Mouse (Mus musculus) activated CD4-positive, CD25-positive, alpha-beta regulatory T cell, adult 4 months (primary cell): Measurements from ENCODE around the gene Slc5a3. TPM values are rescaled to one million over a fixed set of nuclear protein-coding genes. Genes with fewer than 3 reads are reported as not detected.
"Not testable (repeated sequence)": the region's sequence is repeated elsewhere in the genome, so short reads cannot be mapped to it uniquely, and the experiment has no call there.

Experiments used
- ATAC-seq: one replicate; pipeline ENCODE4 v1.8.0; 2017
- polyA plus RNA-seq, 2 experiments: library from polyadenylated mRNA; unstranded; fragments of 100-300 nt; shearing (Covaris generic); gene quantifications; one replicate each; pipeline ENCODE4 v1.2.1; 2017

Gene Slc5a3
- polyA plus RNA-seq, 2 experiments from 2014 or later, result 4.4 to 6.9 TPM

DNA sequence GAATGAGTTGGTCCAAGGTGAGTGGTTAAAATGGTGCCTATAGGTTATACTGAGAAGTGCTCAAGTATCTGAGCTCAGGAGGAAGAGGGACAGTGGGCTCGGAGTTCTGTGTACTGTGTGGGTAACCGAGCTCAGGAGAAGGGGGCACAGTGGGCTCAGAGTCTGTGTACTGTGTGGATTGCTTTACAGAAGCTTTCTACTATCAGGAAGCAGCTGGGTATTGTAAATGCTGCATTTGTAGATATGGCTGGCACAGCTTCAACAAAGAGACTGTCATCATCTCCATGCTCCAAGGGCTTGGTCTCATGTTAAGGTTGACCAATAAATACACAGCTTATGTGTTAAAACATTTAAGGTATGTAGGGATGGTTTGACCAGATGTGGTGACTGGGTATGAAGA, 6.7 kb downstream of the Slc5a3 start:
- no peak for ATAC-seq

GRCm38 (mm10) chr16:92070338-92070737, 12.2 kb downstream of the Slc5a3 start:
- no peak for ATAC-seq

GRCm38 (mm10) chr16:92076797-92077196, 18.7 kb downstream of the Slc5a3 start:
- no peak for ATAC-seq

GRCm38 (mm10) chr16:92083771-92084453, 25.8 kb downstream of the Slc5a3 start:
- no peak for ATAC-seq

- no peak for ATAC-seq
Measured at GRCm38 (mm10) chr16:92089225-92089624, 31.1 kb downstream of the Slc5a3 start.

- ATAC-seq, result no peak
Measured at GRCm38 (mm10) chr16:92091876-92092275, 33.8 kb downstream of the Slc5a3 start.

- no peak for ATAC-seq
Measured at GRCm38 (mm10) chr16:92098351-92099051, 40.4 kb downstream of the Slc5a3 start.

DNA sequence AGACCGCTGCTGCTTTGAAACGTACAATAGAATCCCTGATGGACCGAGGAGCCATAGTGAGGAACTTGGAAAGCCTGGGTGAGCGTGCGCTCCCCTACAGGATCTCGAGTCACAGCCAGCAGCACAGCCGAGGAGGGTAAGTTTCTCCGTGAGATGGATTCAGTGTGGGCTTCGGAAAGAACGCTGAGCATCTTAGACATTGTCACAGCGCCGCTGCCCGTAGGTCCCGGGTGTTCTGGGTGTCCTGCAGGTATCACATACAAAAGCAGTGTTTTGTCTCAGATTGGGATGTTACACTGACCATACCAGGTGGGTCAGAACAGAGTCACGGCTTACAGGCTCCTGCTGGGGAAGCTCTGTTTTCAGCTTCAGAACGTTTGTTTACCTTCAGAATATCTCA, 41.5 kb downstream of the Slc5a3 start:
- ATAC-seq, result no peak

DNA sequence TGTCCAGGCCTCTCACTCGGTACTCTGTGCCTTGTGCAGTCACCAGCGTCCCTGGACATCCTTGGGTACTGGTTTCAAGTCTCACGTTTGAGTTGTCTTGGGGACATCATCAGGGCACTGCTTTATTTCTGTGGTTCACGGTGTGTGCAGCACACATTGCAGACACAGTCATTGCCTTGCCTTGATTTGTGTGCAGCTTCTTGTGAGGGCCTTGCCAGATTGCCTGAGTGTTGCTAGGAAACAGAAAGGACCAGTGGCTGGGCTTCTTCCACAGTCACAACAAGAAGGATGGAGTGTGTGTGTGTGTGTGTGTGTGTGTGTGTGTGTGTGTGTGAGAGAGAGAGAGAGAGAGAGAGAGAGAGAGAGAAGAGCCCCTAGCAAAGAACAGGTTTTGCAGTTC, 42.0 kb downstream of the Slc5a3 start:
- ATAC-seq, result no peak

DNA sequence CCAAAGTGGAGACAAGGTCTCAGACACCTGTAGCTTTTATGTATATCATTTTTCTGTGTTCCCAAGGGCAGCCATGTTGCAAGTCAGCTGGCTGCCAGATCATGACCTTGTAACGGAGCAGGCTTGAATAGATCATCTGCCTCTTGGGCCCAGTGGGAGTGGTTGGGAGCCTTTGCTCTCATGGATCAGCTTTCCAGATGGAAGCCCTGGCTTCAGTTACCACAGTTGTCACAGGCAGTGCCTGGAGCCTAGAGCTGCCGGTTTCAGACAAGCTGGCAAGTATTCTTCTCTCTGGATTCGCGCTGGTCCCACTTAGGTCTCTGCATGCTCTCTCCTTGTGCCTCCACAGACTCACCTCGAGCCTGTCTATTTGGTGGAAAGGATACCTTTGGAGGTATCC, 44.0 kb downstream of the Slc5a3 start:
- no peak for ATAC-seq

GRCm38 (mm10) chr16:92102931-92103330, 44.8 kb downstream of the Slc5a3 start:
- not testable (repeated sequence) for ATAC-seq

DNA sequence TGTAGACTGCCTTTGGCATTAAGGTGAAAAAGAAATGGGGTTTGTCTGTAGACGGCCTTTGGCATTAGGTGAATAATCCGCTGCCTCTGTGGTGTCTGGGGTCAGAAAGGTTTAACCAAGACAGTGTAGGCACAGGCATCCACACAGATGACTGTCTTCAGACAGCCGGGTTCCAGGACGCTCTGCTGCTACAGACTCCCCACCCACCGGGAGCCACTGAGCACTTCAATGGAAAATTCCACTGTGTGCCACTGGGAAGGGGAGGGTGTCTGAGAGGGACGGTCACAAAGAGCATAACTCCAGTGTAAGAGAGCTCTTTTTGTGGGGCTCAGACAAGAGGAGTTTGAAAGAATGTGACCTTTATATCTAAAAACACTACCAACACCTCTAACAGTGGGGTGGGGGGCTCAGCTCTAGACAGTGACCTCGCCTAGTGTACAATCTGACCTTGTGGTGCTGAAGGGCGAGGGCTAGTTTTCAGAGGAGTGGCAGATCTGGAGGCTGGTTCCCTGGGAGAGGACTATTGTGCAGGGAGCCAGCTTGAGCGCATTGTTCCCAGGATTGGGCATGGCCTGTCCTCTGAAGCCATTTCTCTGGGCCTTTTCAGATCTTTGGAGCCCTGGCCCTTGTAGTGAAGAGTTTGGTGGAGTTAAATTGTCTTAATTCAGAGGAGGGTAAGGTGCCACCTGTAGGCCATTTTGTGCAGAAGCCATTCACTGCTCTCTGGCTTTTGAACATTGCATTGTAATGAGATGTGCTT, 45.6 kb downstream of the Slc5a3 start:
- ATAC-seq, result no peak

DNA sequence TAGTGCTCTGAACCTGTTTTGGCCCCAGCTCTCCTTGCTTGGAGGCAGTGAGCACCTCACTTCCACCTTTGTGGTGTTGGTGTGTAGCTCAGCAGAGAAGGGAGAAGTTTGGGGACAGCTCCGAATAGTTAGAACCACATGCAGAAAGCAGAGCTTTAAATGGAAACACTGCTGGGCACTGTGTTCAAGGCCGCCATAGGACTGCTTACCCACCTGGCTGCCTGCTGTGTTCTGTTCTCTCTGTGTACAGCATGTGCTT, 46.1 kb downstream of the Slc5a3 start:
- ATAC-seq, result no peak

- ATAC-seq, result no peak
Measured at GRCm38 (mm10) chr16:92104951-92105350, 46.8 kb downstream of the Slc5a3 start.

DNA sequence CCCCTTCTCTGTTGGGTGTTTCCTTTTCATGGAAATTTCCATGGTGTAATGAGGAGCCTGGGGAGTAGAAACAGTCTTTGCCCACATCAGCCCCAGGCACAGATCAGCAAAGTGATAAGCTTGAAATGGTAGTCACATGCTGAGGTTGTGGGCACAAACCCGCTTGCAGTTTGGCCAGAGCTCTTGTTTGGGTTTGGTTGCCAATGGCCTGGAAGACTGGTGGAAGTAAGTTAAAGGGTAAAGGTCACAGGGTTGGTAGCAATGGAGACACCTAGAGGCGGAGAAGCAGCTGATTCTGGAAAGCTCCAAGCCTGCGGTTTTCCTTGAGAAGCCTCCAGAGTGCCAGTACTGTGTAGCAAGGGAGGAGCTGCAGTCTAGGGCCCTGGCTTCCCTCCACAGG, 47.5 kb downstream of the Slc5a3 start:
- no peak for ATAC-seq

GRCm38 (mm10) chr16:92107346-92107745, 49.2 kb downstream of the Slc5a3 start:
- ATAC-seq, result no peak

DNA sequence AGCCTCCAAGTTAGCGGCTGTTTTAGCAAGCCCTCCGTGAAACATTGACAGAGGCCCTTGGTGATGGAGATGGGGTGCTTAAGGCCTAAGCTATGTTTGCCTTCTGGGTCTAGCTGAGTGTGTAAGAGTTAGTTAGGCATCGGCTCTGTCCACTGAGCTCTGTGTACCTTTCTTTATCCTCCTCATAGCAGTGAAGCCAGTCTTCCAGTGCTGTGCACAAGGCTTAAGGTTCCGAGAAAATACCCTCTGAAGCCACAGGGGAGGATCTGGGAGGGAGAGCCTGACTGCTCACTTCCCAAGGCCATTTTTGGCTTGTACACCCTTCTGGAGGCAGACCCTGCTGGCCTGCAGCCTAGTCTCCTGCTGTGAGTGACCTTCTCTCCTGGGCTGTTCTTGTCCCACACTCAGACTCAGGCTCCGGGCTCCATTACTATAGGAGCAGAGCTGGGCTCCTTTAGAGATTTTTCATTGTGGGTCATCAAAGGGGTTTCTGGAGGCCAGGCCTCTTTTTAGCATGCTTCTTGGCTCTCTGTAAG, 56.7 kb downstream of the Slc5a3 start:
- no peak for ATAC-seq

DNA sequence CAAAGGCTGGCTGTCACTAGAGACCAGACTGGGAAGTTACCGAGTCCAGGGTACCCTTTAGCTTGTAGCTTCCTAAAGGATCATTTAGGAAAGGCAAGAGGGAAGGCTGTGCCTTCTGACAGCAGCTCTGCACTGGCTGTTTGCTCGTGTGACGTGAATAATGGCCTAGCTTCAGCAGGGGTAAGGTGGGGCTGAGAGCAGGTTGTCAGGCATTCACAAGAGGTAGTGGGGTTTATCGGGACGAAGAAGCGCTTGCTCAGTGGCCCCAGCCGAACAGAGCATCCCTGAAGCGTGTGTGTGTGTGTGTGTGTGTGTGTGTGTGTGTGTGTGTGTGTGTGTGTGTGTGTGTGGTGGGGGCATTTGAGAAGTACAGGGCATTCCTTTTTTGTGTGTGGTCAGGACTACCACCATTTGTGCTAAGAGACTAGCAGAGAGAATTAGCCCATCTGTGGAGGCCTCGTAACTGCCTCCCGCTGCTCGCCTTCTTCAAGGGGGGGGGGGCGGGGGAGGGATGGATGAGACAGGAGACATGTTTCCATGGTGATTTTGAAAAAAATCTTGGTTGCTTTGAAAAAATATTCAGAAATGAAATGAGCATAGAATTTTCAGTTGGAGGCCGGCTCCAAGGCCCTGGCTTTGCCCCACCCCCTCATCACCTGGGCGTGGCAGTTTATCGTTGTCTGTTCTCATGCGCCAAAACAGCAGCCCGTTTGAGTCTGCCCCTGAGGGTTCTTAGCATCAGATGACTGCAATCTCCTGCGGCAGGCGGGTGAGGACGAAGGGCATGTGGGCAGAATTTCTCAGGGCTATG, 57.7 kb downstream of the Slc5a3 start:
- no peak for ATAC-seq

DNA sequence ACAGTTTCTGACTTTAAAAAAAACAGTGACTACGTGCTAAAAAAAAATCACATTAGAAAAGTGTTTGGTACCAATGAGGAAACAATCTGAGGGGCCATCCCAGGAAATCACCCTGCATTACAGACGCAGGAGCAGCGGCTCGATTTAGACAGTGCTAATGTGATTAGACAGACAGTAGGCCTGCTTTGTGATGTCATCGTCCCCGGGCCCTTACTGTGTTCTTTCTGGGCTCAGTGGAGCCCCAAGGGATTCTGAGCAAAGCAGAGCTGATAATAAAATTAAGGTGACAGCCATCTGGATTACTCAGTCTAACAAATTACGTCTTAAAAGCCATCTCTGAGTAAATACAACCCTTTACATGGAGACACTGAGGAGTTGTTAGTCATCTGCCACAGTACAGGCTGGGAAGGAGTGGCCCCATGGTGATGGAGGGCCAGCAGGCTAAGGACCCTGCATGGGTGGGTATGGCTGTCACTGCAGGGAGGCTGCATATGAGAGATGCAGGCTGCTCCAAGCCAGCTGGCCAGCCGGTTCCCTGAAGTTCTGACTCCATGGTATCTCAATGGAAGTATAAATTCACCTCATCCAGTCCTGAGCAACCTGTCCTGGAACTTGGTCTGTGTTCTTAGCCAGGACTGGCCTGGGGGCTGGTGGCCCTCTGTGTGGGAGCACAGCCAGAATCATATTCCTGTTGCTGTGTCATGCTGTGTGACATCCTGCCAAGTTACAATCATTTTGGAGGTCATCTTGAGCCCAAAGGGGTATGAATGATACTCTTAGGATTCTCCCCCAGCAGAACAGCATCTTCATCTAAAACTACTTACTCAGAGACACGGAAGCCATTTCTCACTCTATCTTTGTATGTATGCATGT, 59.5 kb downstream of the Slc5a3 start:
- no peak for ATAC-seq

- no peak for ATAC-seq
Measured at GRCm38 (mm10) chr16:92119013-92119515, 60.9 kb downstream of the Slc5a3 start.

DNA sequence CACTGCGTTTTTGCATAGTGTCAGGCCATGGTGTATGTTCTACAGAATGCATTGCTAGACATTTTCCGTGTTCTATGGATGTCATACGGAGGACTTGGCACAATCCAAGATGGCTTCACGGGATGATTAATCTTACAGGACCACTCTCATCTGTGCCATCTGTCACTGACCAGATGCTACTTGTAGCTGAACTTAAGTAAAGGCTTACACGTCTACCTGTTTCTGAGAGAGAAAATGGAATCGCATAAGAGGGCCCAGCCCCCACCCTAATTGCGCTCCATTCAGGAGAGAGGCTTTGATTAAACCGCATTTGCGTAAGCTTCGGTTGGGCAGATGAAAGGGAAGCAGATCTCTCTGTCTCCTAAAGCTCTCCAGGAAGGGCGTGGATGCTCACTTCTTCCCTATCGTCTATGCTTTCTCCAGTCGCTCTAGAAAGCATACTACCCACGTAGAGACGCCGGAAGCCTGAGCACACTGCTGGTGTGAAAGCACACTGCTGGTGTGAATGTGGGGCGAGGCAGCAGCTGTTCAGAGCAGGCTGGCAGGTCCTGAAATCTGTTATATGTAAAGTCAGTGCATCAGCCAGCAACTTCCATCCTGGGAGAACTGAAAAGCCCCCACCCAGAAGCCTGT, 62.9 kb downstream of the Slc5a3 start:
- ATAC-seq, result no peak
